Mouse (Mus musculus) CH12.LX (cell line): ENCODE measurements around the gene Gm5431.

Source experiments
- CHD2 ChIP-seq: IDR thresholded peaks from 2 replicates; pipeline ENCODE4 v1.6.1; 2011; ENCODE audit warnings: low read length, improper control_type of control experiment
- CTCF ChIP-seq, 2 experiments: IDR thresholded peaks in 1 of 2; conservative IDR thresholded peaks in 1 of 2; 2 replicates each; pipeline ENCODE4 v1.5.1; 2011 to 2012; ENCODE audit warnings: low read depth in 2 of 2, low read length in 2 of 2, improper control_type of control experiment in 1 of 2, inconsistent platforms in 1 of 2, mild to moderate bottlenecking in 1 of 2, moderate library complexity in 1 of 2
- EP300 ChIP-seq: IDR thresholded peaks from 2 replicates; pipeline ENCODE4 v1.6.1; 2011; ENCODE audit warnings: low read length, improper control_type of control experiment
- KAT2A ChIP-seq: IDR thresholded peaks from 2 replicates; pipeline ENCODE4 v1.6.1; 2012; ENCODE audit warnings: low read length, improper control_type of control experiment, inconsistent platforms; ENCODE audit not compliant: insufficient replicate concordance
- MAZ ChIP-seq: IDR thresholded peaks from 2 replicates; pipeline ENCODE4 v1.6.1; 2012; ENCODE audit warnings: low read depth, mild to moderate bottlenecking, inconsistent platforms, low read length, improper control_type of control experiment, moderate library complexity
- ZKSCAN1 ChIP-seq: IDR thresholded peaks from 2 replicates; pipeline ENCODE4 v1.6.1; 2012; ENCODE audit warnings: low read depth, inconsistent platforms, low read length, improper control_type of control experiment, borderline replicate concordance

DNA sequence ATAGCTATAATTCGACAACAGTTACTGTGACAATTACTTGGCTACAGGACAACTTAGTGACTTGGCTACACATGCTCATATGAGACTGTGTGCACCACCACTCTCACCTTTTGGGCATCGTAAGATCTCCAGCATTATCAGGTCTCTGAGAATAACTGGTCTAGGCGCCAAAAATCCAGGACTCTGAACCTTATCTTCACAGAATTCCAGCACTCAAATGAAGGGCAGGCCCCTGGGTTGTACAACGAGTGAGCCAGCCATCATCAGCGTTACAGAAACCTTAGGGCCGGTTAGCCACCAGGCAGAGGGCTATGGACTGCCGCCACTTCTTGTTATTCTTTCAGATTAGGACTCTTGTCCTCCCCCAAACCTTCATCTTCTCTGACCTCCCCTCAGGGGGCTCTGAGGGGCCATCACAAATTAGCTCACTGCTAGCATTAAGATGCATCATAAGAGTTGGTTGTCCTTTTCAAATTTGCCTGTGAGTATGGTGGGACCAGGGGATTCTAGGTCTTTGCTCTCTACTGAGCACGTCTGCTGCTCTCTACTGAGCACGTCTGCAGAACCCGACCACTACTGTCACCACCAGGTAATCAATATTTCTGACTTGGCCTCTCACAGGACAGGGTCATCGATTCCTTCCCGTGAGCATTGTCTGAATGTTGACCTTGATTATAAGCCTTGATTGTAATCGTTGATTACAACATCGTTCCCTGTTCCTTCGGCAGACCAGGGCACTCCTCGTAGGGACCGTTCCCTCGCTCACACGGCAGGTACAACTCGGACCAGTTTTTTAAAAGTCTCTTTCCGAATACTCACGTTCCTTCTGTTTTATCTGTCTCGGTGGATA is 49.2 kb downstream of the Gm5431 start:
- TF ChIP-seq CTCF (conservative IDR thresholded peaks at IDR 0.05 in 1 of 2, IDR thresholded peaks at IDR 0.05 in 1 of 2; ENCODE audit: low read depth in 2 of 2, low read length in 2 of 2): no peak; a peak in 2 of 4 replicates
- TF ChIP-seq EP300: no peak
- TF ChIP-seq CHD2: no peak
- TF ChIP-seq KAT2A: no peak
- TF ChIP-seq MAZ: peak; percentile 29; the same call in 1 of the 2 replicates
- TF ChIP-seq ZKSCAN1: no peak
